Mouse (Mus musculus) neutrophil, adult 5-6 weeks (primary cell): ENCODE results near the gene Gm42906. TPM values are rescaled to one million over a fixed set of nuclear protein-coding genes. Genes with fewer than 3 reads are reported as not detected.

Experiments used
- ATAC-seq: fragments of 151-379, 151-347 bp; 2 replicates; pipeline ENCODE4 v1.8.0; 2017; ENCODE audit warnings: mild to moderate bottlenecking, moderate TSS enrichment; ENCODE audit not compliant: insufficient number of reproducible peaks, poor library complexity, low FRiP score, severe bottlenecking; ENCODE audit errors: extremely low read depth
- total RNA-seq: library from RNA; stranded (forward); fragments of 200-1000 nt; gene quantifications from 2 replicates; pipeline ENCODE4 v1.2.3, GENCODE M21; 2017

Gene Gm42906
- total RNA-seq, 1 experiment from 2014 or later, result not detected

- ATAC-seq, result no peak
Observed at GRCm38 (mm10) chr5:151061942-151062341, 366.0 kb downstream of the Gm42906 start.

GRCm38 (mm10) chr5:151060476-151060875 lies 367.5 kb downstream of the Gm42906 start:
- no peak for ATAC-seq

- no peak for ATAC-seq
Observed at GRCm38 (mm10) chr5:151059772-151060171, 368.2 kb downstream of the Gm42906 start.

GRCm38 (mm10) chr5:151059352-151059751 lies 368.6 kb downstream of the Gm42906 start:
- no peak for ATAC-seq

- ATAC-seq, result no peak
Observed at GRCm38 (mm10) chr5:151057716-151058115, 370.2 kb downstream of the Gm42906 start.

- no peak for ATAC-seq
Observed at GRCm38 (mm10) chr5:151056920-151057294, 371.1 kb downstream of the Gm42906 start.

- no peak for ATAC-seq
Observed at GRCm38 (mm10) chr5:151056255-151056919, 371.6 kb downstream of the Gm42906 start.

GRCm38 (mm10) chr5:151055426-151056090 lies 372.4 kb downstream of the Gm42906 start:
- ATAC-seq, result no peak

GRCm38 (mm10) chr5:151054743-151055114 lies 373.2 kb downstream of the Gm42906 start:
- ATAC-seq, result no peak

- ATAC-seq, result no peak
Observed at GRCm38 (mm10) chr5:151054100-151054742, 373.7 kb downstream of the Gm42906 start.

- no peak for ATAC-seq
Observed at GRCm38 (mm10) chr5:151053190-151053589, 374.8 kb downstream of the Gm42906 start.

GRCm38 (mm10) chr5:151052331-151052730 lies 375.6 kb downstream of the Gm42906 start:
- no peak for ATAC-seq

GRCm38 (mm10) chr5:151047488-151047887 lies 380.5 kb downstream of the Gm42906 start:
- no peak for ATAC-seq

GRCm38 (mm10) chr5:151046917-151047316 lies 381.0 kb downstream of the Gm42906 start:
- no peak for ATAC-seq

- ATAC-seq, result no peak
Observed at GRCm38 (mm10) chr5:151046131-151046530, 381.8 kb downstream of the Gm42906 start.

- no peak for ATAC-seq
Observed at GRCm38 (mm10) chr5:151042911-151043310, 385.1 kb downstream of the Gm42906 start.

GRCm38 (mm10) chr5:151037871-151038270 lies 390.1 kb downstream of the Gm42906 start:
- no peak for ATAC-seq

- no peak for ATAC-seq
Observed at GRCm38 (mm10) chr5:151034715-151035512, 393.0 kb downstream of the Gm42906 start.

- no peak for ATAC-seq
Observed at GRCm38 (mm10) chr5:151028906-151029305, 399.1 kb downstream of the Gm42906 start.
